8 mouse cellular contexts compared by ENCODE assay signal in genomic region chr10:63582608-63583007, GRCm38 (mm10).
DNase-seq lines count a peak whose midpoint lies in the region; ATAC-seq and TF ChIP-seq lines count a peak whose summit lies in the region.

No protein-coding gene starts in this region.

- no peaks in the 10 kb centered on the region for H3K36me3 ChIP-seq in ES-Bruce4 (ENCODE audit: control insufficient read depth, insufficient read depth, low read length, poor library complexity, severe bottlenecking)
- H3K36me3 ChIP-seq in forebrain, embryonic 12.5 days (replicated peaks) = no peaks in the 10 kb centered on the region
- no peaks in the 10 kb centered on the region for H3K36me3 ChIP-seq in heart, postnatal 0 days (replicated peaks; ENCODE audit: control insufficient read depth, insufficient read depth, low read length)
- H3K36me3 ChIP-seq in liver, postnatal 0 days (replicated peaks; ENCODE audit: insufficient read depth, low read length) = no peaks in the 10 kb centered on the region
- H3K36me3 ChIP-seq in neural tube, embryonic 14.5 days (ENCODE audit: control insufficient read depth, insufficient read depth, low read length) = no peaks in the 10 kb centered on the region
- no peaks in the 10 kb centered on the region for H3K36me3 ChIP-seq in testis, adult 2 months (ENCODE audit: control insufficient read depth, insufficient read depth, low read length)

- DNase-seq in c-Kit-positive CD71-positive TER-119-positive erythroid progenitor cells, embryonic 14.5 days (ENCODE audit: low spot score) = peak; percentile 49
- DNase-seq in heart, postnatal 0 days (ENCODE audit: low spot score) = peak; percentile 71
- peak; percentile 52 to 86 for DNase-seq in kidney, postnatal 36 days
- peak; percentile 76 for DNase-seq in liver, postnatal 0 days

- no peak for TF ChIP-seq POLR2A in ES-Bruce4 (IDR thresholded peaks at IDR 0.05; ENCODE audit: insufficient read depth, low read length)
- no peak for TF ChIP-seq POLR2A in testis, adult 2 months (IDR thresholded peaks at IDR 0.05; ENCODE audit: control insufficient read depth, low read depth, low read length)

- no peak overlapping the region for H3K9ac ChIP-seq in ES-Bruce4 (ENCODE audit: low read depth, poor library complexity, severe bottlenecking)
- H3K9ac ChIP-seq in forebrain, embryonic 12.5 days = no peak overlapping the region
- H3K9ac ChIP-seq in heart, postnatal 0 days (replicated peaks; ENCODE audit: low read depth, low read length) = no peak overlapping the region
- H3K9ac ChIP-seq in liver, postnatal 0 days (replicated peaks) = no peak overlapping the region
- H3K9ac ChIP-seq in neural tube, embryonic 14.5 days (replicated peaks; ENCODE audit: low read depth, low read length) = no peak overlapping the region

- no peak overlapping the region for H3K27ac ChIP-seq in ES-Bruce4 (ENCODE audit: insufficient read depth, low read length)
- H3K27ac ChIP-seq in forebrain, embryonic 12.5 days = no peak overlapping the region
- H3K27ac ChIP-seq in heart, postnatal 0 days (ENCODE audit: low read depth) = no peak overlapping the region
- no peak overlapping the region for H3K27ac ChIP-seq in liver, postnatal 0 days (ENCODE audit: low read depth)
- H3K27ac ChIP-seq in neural tube, embryonic 14.5 days (ENCODE audit: low read depth, low read length) = no peak overlapping the region
- no peak overlapping the region for H3K27ac ChIP-seq in testis, adult 2 months (ENCODE audit: control insufficient read depth, insufficient read depth, low read depth, low read length)

- ATAC-seq in forebrain, embryonic 12.5 days (ENCODE audit: low FRiP score) = peak; percentile 89
- peak; percentile 64 for ATAC-seq in heart, postnatal 0 days (ENCODE audit: insufficient read depth, low read depth)
- ATAC-seq in liver, postnatal 0 days = 0 out of 2 replicates have a peak, but pooled peaks have one; percentile 29
- ATAC-seq in neural tube, embryonic 14.5 days (ENCODE audit: low read depth) = peak; percentile 80

- H3K27me3 ChIP-seq in ES-Bruce4 (ENCODE audit: control insufficient read depth, insufficient read depth, low read length, poor library complexity, severe bottlenecking) = no peaks in the 10 kb centered on the region; the same call in 1 of the 2 replicates
- no peaks in the 10 kb centered on the region; the same call in 1 of the 2 replicates for H3K27me3 ChIP-seq in forebrain, embryonic 12.5 days
- H3K27me3 ChIP-seq in heart, postnatal 0 days (ENCODE audit: control insufficient read depth, insufficient read depth, low read length) = no peaks in the 10 kb centered on the region
- H3K27me3 ChIP-seq in liver, postnatal 0 days (ENCODE audit: insufficient read depth, low read length) = no peaks in the 10 kb centered on the region; the same call in 1 of the 2 replicates
- no peaks in the 10 kb centered on the region for H3K27me3 ChIP-seq in neural tube, embryonic 14.5 days (ENCODE audit: control insufficient read depth, insufficient read depth, low read length)
- H3K27me3 ChIP-seq in testis, adult 2 months (ENCODE audit: control insufficient read depth, insufficient read depth, low read length) = no peaks in the 10 kb centered on the region

- TF ChIP-seq EP300 in ES-Bruce4 (IDR thresholded peaks at IDR 0.05; ENCODE audit: insufficient read depth, low read depth, low read length) = no peak
- TF ChIP-seq EP300 in heart, postnatal 0 days (IDR thresholded peaks at IDR 0.05; ENCODE audit: low read depth) = no peak
- TF ChIP-seq EP300 in liver, postnatal 0 days (IDR thresholded peaks at IDR 0.05; ENCODE audit: low read depth) = no peak

- no peaks in the 10 kb centered on the region; the same call in 1 of the 2 replicates for H3K9me3 ChIP-seq in ES-Bruce4 (replicated peaks; ENCODE audit: control insufficient read depth, insufficient read depth, low read length, poor library complexity, severe bottlenecking)
- H3K9me3 ChIP-seq in forebrain, embryonic 12.5 days = no peaks in the 10 kb centered on the region
- no peaks in the 10 kb centered on the region for H3K9me3 ChIP-seq in heart, postnatal 0 days (replicated peaks; ENCODE audit: control insufficient read depth, low read length)
- no peaks in the 10 kb centered on the region for H3K9me3 ChIP-seq in liver, postnatal 0 days (ENCODE audit: low read length)
- no peaks in the 10 kb centered on the region for H3K9me3 ChIP-seq in neural tube, embryonic 14.5 days (ENCODE audit: control insufficient read depth, low read length)

- H3K4me1 ChIP-seq in ES-Bruce4 (ENCODE audit: control insufficient read depth, insufficient read depth, low read length) = no peaks in the 10 kb centered on the region
- H3K4me1 ChIP-seq in forebrain, embryonic 12.5 days = no peaks in the 10 kb centered on the region
- H3K4me1 ChIP-seq in heart, postnatal 0 days (ENCODE audit: control insufficient read depth, insufficient read depth) = no peaks in the 10 kb centered on the region
- H3K4me1 ChIP-seq in liver, postnatal 0 days (ENCODE audit: insufficient read depth) = no peaks in the 10 kb centered on the region
- no peaks in the 10 kb centered on the region for H3K4me1 ChIP-seq in neural tube, embryonic 14.5 days (ENCODE audit: control insufficient read depth, insufficient read depth, low read length)
- H3K4me1 ChIP-seq in testis, adult 2 months (ENCODE audit: control insufficient read depth, insufficient read depth, low read length) = peaks cover 6% of the 10 kb centered on the region

- no peak overlapping the region for H3K4me2 ChIP-seq in forebrain, embryonic 12.5 days
- no peak overlapping the region for H3K4me2 ChIP-seq in heart, postnatal 0 days (ENCODE audit: low read depth, low read length)
- H3K4me2 ChIP-seq in liver, postnatal 0 days (ENCODE audit: low read depth, low read length) = no peak overlapping the region
- no peak overlapping the region for H3K4me2 ChIP-seq in neural tube, embryonic 14.5 days (ENCODE audit: low read depth, low read length)

- no peak overlapping the region for H3K4me3 ChIP-seq in ES-Bruce4 (ENCODE audit: low read depth, low read length)
- H3K4me3 ChIP-seq in forebrain, embryonic 12.5 days (replicated peaks) = no peak overlapping the region
- no peak overlapping the region for H3K4me3 ChIP-seq in heart, postnatal 0 days (ENCODE audit: low read depth, low read length)
- no peak overlapping the region for H3K4me3 ChIP-seq in liver, postnatal 0 days (ENCODE audit: low read depth, low read length)
- H3K4me3 ChIP-seq in neural tube, embryonic 14.5 days (ENCODE audit: low read depth, low read length) = no peak overlapping the region
- no peak overlapping the region for H3K4me3 ChIP-seq in testis, adult 2 months (ENCODE audit: control insufficient read depth, low read depth, low read length)

- WGBS in forebrain, embryonic 12.5 days = 11% methylated on average over 14 of the region's 14 CpGs
- WGBS in heart, postnatal 0 days = 9% methylated on average over 14 of the region's 14 CpGs
- 6% methylated on average over 14 of the region's 14 CpGs for WGBS in liver, postnatal 0 days (ENCODE audit: insufficient replicate concordance)
- 14% methylated on average over 14 of the region's 14 CpGs for WGBS in neural tube, embryonic 14.5 days

- peak; percentile 81 for TF ChIP-seq CTCF in ES-Bruce4 (IDR thresholded peaks at IDR 0.05; ENCODE audit: low read depth, low read length)
- TF ChIP-seq CTCF in heart, postnatal 0 days (IDR thresholded peaks at IDR 0.05; ENCODE audit: low read depth) = peak; percentile 95
- TF ChIP-seq CTCF in liver, postnatal 0 days (IDR thresholded peaks at IDR 0.05; ENCODE audit: low read depth) = peak; percentile 95
- peak; percentile 91; the same call in 1 of the 2 replicates for TF ChIP-seq CTCF in testis, adult 2 months (IDR thresholded peaks at IDR 0.05; ENCODE audit: control insufficient read depth, insufficient read depth, insufficient replicate concordance, low read depth, low read length)

Comparison
In these comparisons a context has a peak if more than half of its experiments do, and no peak if none do; other contexts are left out.
1. ATAC-seq: peak in every context shown above with its lines; median percentile 89 in forebrain, embryonic 12.5 days; 80 in neural tube, embryonic 14.5 days; 64 in heart, postnatal 0 days; 29 in liver, postnatal 0 days.